Mouse (Mus musculus) liver, adult 2 months (tissue): Measurements from ENCODE around the gene Rcor3.

Source experiments
- CTCF ChIP-seq: fragments of 200-500 bp; IDR thresholded peaks from 2 replicates; pipeline ENCODE4 v1.5.1; 2011; ENCODE audit warnings: low read depth, low read length, control low read depth
- POLR2A ChIP-seq: fragments of 200-500 bp; IDR thresholded peaks from 2 replicates; pipeline ENCODE4 v1.6.1; 2011; ENCODE audit warnings: low read length, control low read depth; ENCODE audit not compliant: insufficient read depth; ENCODE audit errors: extremely low read depth

- TF ChIP-seq CTCF (no peak), POLR2A (no peak)
Observed at GRCm38 (mm10) chr1:192137291-192137925, 454 bp downstream of the Rcor3 start.
